Mouse (Mus musculus) liver, embryonic 13.5 days (tissue): ENCODE results near the gene Comt. TPM values are rescaled to one million over a fixed set of nuclear protein-coding genes. Genes with fewer than 3 reads are reported as not detected.

Source experiments
- ATAC-seq: fragments of 200-750 bp; cut with Nextera tagmentation; 2 replicates; pipeline ENCODE4 v1.8.0; 2017; ENCODE audit warnings: low read depth, mild to moderate bottlenecking, moderate number of reproducible peaks, moderate library complexity
- DNase-seq: peaks from one replicate; pipeline ENCODE4 v3.0.0; 2022
- H3K27ac ChIP-seq: fragments of 300-500 bp; sonication (generic); 2 replicates; pipeline ENCODE4 v1.5.1; 2015; ENCODE audit warnings: moderate library complexity, mild to moderate bottlenecking, inconsistent platforms
- H3K27me3 ChIP-seq: fragments of 300-500 bp; sonication (generic); 2 replicates; pipeline ENCODE4 v1.6.1; 2015; ENCODE audit warnings: mild to moderate bottlenecking, inconsistent platforms
- H3K36me3 ChIP-seq: fragments of 300-500 bp; sonication (generic); 2 replicates; pipeline ENCODE4 v1.6.1; 2015; ENCODE audit warnings: mild to moderate bottlenecking, inconsistent platforms
- H3K4me1 ChIP-seq: fragments of 300-500 bp; sonication (generic); replicated peaks from 2 replicates; pipeline ENCODE4 v1.6.1; 2015; ENCODE audit warnings: inconsistent platforms
- H3K4me2 ChIP-seq: fragments of 300-500 bp; sonication (generic); 2 replicates; pipeline ENCODE4 v1.6.1; 2015; ENCODE audit warnings: inconsistent platforms, mild to moderate bottlenecking, moderate library complexity
- H3K4me3 ChIP-seq: fragments of 300-500 bp; sonication (generic); replicated peaks from 2 replicates; pipeline ENCODE4 v1.5.1; 2015; ENCODE audit warnings: mild to moderate bottlenecking, inconsistent platforms
- H3K9ac ChIP-seq: fragments of 300-500 bp; sonication (generic); 2 replicates; pipeline ENCODE4 v1.6.1; 2015; ENCODE audit warnings: mild to moderate bottlenecking, inconsistent platforms
- H3K9me3 ChIP-seq: fragments of 300-500 bp; sonication (generic); replicated peaks from 2 replicates; pipeline ENCODE4 v1.6.1; 2016; ENCODE audit warnings: inconsistent platforms
- WGBS: fragments of 180-500 bp; shearing (Covaris S2); methylation state at CpG from one replicate; pipeline ENCODE4 v1.1.7; 2015; ENCODE audit not compliant: insufficient replicate concordance; 5-methylcytosine and 5-hydroxymethylcytosine counted together
- polyA plus RNA-seq: library from polyadenylated mRNA; unstranded; fragments of >200 nt; fragmentation: Nextera tagmentation; extraction: Ambion mirVana; gene quantifications from 2 replicates; pipeline ENCODE4 v1.2.1, GENCODE M21; 2015

Gene Comt
- 109 and 110 TPM in 2 replicates for polyA plus RNA-seq

DNA sequence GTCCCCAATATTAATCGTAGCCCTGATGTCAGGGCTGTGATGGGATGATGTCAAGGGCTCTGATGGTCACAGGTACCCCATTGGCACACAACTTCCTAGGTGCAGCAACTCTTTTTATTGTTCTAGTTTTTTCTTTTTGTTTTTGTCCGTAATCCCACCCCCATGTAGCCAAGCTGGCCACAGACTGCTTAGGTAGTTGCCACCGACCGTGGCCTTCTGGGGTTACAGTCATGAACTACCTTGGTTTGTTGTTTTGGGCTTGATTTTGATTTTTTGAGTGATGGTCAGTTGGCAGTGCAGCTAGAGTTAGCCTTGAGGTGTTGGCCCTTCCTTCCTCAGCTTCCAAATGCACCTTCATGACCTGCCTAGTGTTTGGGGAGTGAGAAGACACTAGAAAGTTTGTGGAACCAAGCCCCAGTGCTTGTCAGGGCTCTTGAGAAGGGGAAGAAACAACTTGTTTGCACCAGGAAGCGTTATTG is at the start of gene Comt:
Gene Comt (minus strand): TSS at position 51 of the 479 bp plus-strand sequence.
- Histone ChIP-seq H3K4me1 (peaks cover 72% of the 10 kb centered on the region), H3K36me3 (peaks cover 35% of the 10 kb centered on the region), H3K9ac (peak within 1 kb of the TSS; percentile 93), H3K27me3 (no peaks in the 10 kb centered on the region), H3K9me3 (no peaks in the 10 kb centered on the region), H3K4me2 (peak within 1 kb of the TSS; percentile 91), H3K4me3 (peak within 1 kb of the TSS; percentile 82), H3K27ac (peak within 1 kb of the TSS; percentile 97)
- 38% methylated on average over 5 of the region's 5 CpGs for WGBS
- ATAC-seq = no peak
- DNase-seq = no peak

DNA sequence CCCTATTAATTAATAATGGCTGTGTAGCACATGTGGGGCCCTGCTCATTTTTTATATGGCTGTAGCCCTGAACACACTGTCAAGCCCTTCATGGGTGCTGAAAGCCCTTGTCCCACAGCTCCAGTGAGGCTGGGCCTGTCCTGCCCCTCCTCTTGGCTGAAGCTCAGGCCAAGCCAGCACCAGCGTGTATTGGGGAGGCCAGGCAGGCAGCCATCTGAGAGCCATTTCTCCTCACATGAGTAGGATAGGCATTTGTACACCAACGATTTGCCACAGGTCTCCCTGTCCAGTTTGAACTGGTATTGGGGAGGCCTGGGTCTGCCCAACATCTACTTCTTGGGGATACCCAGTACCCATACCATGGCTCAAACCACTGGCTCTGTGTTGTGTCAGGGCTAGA is 47.4 kb upstream of the Comt start:
- no peak overlapping the region for H3K27ac ChIP-seq
- ATAC-seq (no peak), DNase-seq (no peak)
- H3K4me1 ChIP-seq = no peaks in the 10 kb centered on the region
- 85% methylated on average over 2 of the region's 2 CpGs for WGBS
- H3K27me3 ChIP-seq = no peaks in the 10 kb centered on the region
- no peak overlapping the region for H3K9ac ChIP-seq
- no peak overlapping the region for H3K4me2 ChIP-seq
- H3K4me3 ChIP-seq = no peak overlapping the region
- H3K9me3 ChIP-seq = no peaks in the 10 kb centered on the region
- H3K36me3 ChIP-seq = peaks cover 100% of the 10 kb centered on the region

DNA sequence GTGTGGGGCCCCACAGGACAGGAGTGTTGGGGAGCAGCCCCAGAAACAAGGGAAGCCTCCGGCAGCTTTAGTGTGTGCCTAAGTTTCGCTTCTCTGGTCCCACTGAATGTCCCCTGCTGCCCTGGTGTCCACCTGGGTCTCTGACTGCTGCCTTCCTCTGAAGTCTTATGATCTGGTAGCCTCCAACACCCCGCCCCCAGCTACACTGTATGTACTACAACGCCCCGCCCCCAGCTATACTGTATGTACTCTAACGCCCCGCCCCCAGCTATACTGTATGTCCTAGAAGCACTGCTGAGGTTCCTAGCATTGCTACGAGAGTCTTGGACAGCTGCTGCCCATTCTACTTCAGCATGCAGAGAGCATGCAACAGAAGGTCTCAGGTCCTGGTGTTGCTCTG is 46.3 kb upstream of the Comt start:
- no peaks in the 10 kb centered on the region for H3K27me3 ChIP-seq

DNA sequence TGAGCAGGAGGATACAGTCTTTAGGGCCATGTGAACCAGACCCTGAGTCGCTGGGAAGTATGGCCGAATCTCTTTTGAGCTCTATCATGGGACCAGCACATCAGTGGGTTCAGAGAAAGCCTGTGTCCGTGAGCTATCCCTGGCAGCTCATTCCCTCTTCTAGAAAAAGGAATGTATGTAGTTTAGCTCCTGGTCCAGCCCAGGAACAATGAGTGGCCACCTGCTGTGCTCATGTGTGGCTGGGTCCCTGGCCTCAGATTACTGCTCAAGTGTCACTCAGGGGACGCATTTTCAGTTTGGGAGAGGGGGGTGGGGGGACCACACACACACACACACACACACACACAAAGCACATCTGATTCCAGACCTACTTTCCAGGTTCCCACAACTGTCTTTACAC is 45.8 kb upstream of the Comt start:
- H3K4me2 ChIP-seq = no peak overlapping the region
- no peaks in the 10 kb centered on the region for H3K4me1 ChIP-seq
- H3K9me3 ChIP-seq = no peaks in the 10 kb centered on the region
- no peak overlapping the region for H3K27ac ChIP-seq
- no peak for DNase-seq
- H3K4me3 ChIP-seq = no peak overlapping the region
- ATAC-seq = no peak
- H3K27me3 ChIP-seq = no peaks in the 10 kb centered on the region
- WGBS = 90% methylated on average over 4 of the region's 4 CpGs
- peaks cover 100% of the 10 kb centered on the region for H3K36me3 ChIP-seq
- H3K9ac ChIP-seq = no peak overlapping the region

More for the DNA sequence above, 46.3 kb upstream of the Comt start:
- no peak overlapping the region for H3K9ac ChIP-seq
- peak; percentile 50; the same call in 1 of the 2 replicates for ATAC-seq
- no peaks in the 10 kb centered on the region for H3K4me1 ChIP-seq
- 84% methylated on average over 8 of the region's 8 CpGs for WGBS
- no peak for DNase-seq
- H3K4me2 ChIP-seq = no peak overlapping the region
- H3K36me3 ChIP-seq = peaks cover 100% of the 10 kb centered on the region
- no peaks in the 10 kb centered on the region for H3K9me3 ChIP-seq
- no peak overlapping the region for H3K4me3 ChIP-seq
- no peak overlapping the region for H3K27ac ChIP-seq

DNA sequence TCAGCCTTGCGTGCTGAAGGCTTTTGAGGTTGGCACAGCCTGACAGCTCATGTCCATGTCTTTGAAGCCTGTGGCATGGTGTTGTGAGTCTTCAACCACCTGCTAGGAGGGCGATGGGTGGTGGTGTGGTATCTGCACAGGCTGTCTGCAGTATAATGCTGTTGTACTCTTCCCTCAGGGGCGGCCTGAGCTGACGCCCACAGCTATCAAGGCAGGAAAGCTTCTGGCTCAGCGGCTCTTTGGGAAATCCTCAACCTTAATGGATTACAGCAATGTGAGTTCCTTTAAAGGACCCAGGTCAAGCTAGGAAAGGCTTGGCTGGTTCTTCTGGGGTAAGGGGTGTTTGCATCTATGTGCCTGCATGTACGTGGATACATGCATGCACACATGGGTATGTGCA is 45.3 kb upstream of the Comt start:
- no peaks in the 10 kb centered on the region for H3K27me3 ChIP-seq
- H3K27ac ChIP-seq = no peak overlapping the region
- DNase-seq (no peak), ATAC-seq (no peak)
- no peak overlapping the region for H3K9ac ChIP-seq
- no peaks in the 10 kb centered on the region for H3K9me3 ChIP-seq
- H3K4me2 ChIP-seq = no peak overlapping the region
- no peak overlapping the region for H3K4me3 ChIP-seq
- peaks cover 100% of the 10 kb centered on the region for H3K36me3 ChIP-seq
- WGBS = 80% methylated on average over 6 of the region's 6 CpGs
- no peaks in the 10 kb centered on the region for H3K4me1 ChIP-seq

DNA sequence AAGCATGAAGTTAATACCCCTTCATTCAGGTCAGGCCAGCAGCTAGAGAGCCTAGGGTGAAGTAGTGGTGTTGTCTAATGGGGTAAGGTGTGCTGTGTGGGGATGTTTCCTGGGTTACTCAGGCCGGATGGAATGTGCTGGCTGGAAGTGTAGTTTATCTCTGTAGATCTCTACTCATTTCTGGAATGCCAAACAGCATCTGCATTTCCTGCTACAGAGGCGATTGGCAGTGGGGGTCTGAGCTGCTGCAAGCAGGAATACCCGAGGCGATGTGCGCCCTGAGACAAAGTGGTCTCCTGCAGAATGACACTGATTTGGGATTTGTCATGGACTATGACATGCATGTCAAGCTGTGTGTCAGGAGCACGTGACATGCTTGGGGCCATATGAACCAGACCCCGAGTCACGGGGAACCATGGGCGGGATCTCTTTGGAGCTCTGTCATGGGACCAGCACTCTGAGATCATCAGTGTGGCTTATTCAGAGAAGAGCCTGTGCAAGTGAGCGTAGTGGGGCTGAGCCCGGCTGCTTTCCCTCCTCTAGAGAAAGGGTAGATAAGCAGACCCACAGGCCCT is 44.8 kb upstream of the Comt start:
- no peak overlapping the region for H3K9ac ChIP-seq
- peaks cover 100% of the 10 kb centered on the region for H3K36me3 ChIP-seq

DNA sequence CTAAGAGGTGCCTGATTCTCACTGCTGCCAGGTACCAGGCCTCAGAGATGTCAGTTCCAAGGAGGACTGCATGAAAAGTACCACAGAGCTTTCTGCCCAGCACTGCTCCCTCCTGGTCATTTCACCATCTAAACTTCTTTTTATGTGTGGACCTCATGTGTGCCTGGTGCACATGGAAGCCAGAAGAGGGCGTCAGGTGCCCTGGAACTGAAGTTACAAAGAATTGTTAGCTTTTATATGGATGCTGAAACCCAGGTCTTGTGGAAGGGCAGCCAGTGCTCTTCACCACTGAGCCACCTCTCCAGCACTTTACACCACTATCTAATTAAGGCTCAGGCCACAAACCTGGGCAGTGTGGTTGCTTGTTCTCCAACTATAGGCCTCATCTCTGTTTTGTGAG is 44.2 kb upstream of the Comt start:
- no peaks in the 10 kb centered on the region for H3K9me3 ChIP-seq

More for the DNA sequence above, 44.8 kb upstream of the Comt start:
- no peak overlapping the region for H3K27ac ChIP-seq
- H3K9me3 ChIP-seq = no peaks in the 10 kb centered on the region
- DNase-seq = no peak
- 81% methylated on average over 11 of the region's 11 CpGs for WGBS
- ATAC-seq = no peak
- no peak overlapping the region for H3K4me3 ChIP-seq
- no peaks in the 10 kb centered on the region for H3K4me1 ChIP-seq
- no peaks in the 10 kb centered on the region for H3K27me3 ChIP-seq
- H3K4me2 ChIP-seq = no peak overlapping the region

DNA sequence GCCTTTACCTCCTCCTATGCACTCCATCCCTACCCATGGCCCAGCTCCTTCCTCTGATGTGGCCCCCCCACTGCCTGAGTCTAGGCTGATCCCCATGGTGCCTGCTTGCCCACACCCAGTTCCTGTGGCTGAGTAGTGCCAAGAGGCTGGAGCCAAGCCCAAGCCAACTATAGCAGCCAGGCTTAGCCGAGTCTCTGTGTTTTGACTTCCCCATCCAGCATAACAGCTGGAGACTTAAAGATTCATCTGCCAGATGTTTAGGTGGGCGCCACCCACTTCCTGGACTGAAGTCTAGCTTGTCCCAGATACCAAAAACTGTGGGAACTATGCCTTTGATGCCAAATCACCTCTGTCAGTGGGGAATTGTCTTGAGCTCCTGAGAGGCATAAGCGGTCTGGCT is 37.6 kb upstream of the Comt start:
- DNase-seq (no peak), ATAC-seq (no peak)
- Histone ChIP-seq H3K9me3 (no peaks in the 10 kb centered on the region), H3K4me1 (peaks cover 38% of the 10 kb centered on the region), H3K36me3 (peaks cover 100% of the 10 kb centered on the region), H3K27ac (no peak overlapping the region), H3K4me2 (no peak overlapping the region), H3K4me3 (no peak overlapping the region), H3K9ac (no peak overlapping the region), H3K27me3 (no peaks in the 10 kb centered on the region; the same call in 1 of the 2 replicates)
- 57% methylated on average over 3 of the region's 3 CpGs for WGBS

More for the DNA sequence above, 44.2 kb upstream of the Comt start:
- H3K4me3 ChIP-seq = no peak overlapping the region
- no peak for ATAC-seq
- no peak overlapping the region for H3K4me2 ChIP-seq
- 29% methylated on average over 1 of the region's 1 CpGs for WGBS
- no peak for DNase-seq
- no peak overlapping the region for H3K9ac ChIP-seq
- H3K27me3 ChIP-seq = no peaks in the 10 kb centered on the region
- no peaks in the 10 kb centered on the region for H3K4me1 ChIP-seq
- no peak overlapping the region for H3K27ac ChIP-seq
- H3K36me3 ChIP-seq = peaks cover 100% of the 10 kb centered on the region

DNA sequence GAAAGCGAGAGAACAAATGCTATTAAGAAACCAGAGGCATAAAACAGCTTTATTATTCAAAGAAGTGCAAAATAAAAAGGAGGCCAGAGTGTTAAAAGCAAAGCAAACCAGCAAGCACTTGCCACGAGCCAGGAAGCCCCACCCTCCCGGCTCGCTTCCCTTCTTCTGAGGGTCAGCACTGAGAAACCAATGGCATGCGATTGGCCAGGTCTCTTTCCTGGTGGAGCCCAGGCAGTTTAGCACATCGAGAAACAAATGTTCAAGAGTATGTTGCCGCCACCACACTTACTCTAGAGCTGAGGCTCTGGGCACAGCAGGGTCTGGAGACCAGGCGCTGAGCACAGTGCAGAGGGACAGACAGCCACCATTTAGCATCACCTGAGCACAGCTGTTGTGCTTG is 35.9 kb upstream of the Comt start:
- ATAC-seq = no peak
- 63% methylated on average over 8 of the region's 8 CpGs for WGBS
- peaks cover 100% of the 10 kb centered on the region for H3K36me3 ChIP-seq
- H3K4me3 ChIP-seq = no peak overlapping the region
- H3K27ac ChIP-seq = no peak overlapping the region
- H3K4me1 ChIP-seq = peaks cover 54% of the 10 kb centered on the region
- no peak for DNase-seq
- no peaks in the 10 kb centered on the region; the same call in 1 of the 2 replicates for H3K27me3 ChIP-seq
- H3K4me2 ChIP-seq = no peak overlapping the region
- no peak overlapping the region for H3K9ac ChIP-seq
- H3K9me3 ChIP-seq = no peaks in the 10 kb centered on the region

DNA sequence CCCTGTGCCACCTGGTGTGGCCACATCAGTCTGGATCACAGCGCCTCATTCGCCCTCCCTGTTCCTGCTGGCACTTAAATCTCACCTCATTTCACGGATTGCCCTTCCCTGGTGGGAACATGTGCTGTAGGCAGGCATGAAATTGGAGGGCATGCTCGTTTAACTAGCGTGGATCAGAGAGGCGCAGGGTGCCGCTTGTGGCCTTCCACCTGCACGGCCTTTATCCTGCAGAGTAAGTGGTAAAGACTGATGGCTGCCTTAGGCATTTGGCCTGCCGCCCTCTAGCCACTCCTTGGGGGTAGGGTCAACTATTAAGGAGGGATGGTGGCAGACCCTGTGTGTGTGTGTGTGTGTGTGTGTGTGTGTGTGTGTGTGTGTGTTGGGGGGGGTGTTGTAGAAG is 35.4 kb upstream of the Comt start:
- peaks cover 60% of the 10 kb centered on the region for H3K4me1 ChIP-seq
- no peak overlapping the region for H3K27ac ChIP-seq
- WGBS = 85% methylated on average over 9 of the region's 9 CpGs
- no peak overlapping the region for H3K9ac ChIP-seq
- no peaks in the 10 kb centered on the region; the same call in 1 of the 2 replicates for H3K27me3 ChIP-seq
- DNase-seq (no peak), ATAC-seq (no peak)
- H3K4me3 ChIP-seq = no peak overlapping the region
- no peaks in the 10 kb centered on the region for H3K9me3 ChIP-seq
- no peak overlapping the region for H3K4me2 ChIP-seq
- H3K36me3 ChIP-seq = peaks cover 100% of the 10 kb centered on the region

DNA sequence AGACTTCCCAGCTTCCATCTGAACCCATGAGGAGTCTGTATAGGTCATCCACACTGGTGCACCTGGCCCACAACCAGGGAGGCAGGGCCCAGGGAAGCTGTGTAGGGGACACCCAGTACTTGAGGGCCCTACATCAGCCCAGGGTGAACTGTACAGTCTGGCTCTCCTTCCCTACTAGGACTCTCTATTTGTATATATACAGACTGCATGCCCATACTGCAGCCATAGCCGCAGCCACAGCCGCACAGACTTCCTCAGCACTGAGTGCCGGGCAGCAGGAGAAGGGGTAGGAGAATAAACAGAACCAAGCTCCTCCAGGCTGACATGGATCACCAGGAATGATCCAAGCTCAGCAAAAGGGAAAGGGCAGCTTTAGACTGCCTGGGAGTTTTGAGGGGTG is 34.2 kb upstream of the Comt start:
- DNase-seq = no peak
- Histone ChIP-seq H3K4me2 (no peak overlapping the region), H3K9ac (no peak overlapping the region), H3K4me3 (no peak overlapping the region), H3K27ac (no peak overlapping the region), H3K4me1 (peaks cover 60% of the 10 kb centered on the region), H3K27me3 (no peaks in the 10 kb centered on the region; the same call in 1 of the 2 replicates), H3K36me3 (peaks cover 100% of the 10 kb centered on the region), H3K9me3 (no peaks in the 10 kb centered on the region)
- WGBS = 91% methylated on average over 3 of the region's 3 CpGs
- no peak for ATAC-seq

DNA sequence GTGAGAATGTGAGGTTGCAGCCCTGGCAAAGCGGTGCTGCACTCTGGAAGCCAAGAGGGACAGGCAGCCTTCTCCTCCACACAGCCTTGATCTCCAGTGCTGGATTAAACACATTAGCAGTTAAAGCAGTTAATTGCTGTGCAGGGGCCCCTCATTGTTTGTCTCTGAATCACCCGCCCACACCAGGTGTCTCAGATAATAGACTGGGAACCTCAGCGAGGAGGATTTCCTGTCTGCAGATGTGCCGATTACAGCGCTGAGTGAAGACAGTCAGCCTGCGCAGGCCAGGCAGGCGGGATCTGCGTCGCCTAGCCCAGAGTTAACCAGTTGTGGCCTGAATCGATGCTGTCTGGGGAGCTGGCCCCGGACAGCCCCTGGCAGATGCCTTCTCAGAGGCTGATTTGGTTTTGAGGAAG is 33.3 kb upstream of the Comt start:
- H3K4me3 ChIP-seq = no peak overlapping the region
- peak overlapping the region; percentile 38 for H3K4me2 ChIP-seq
- H3K27ac ChIP-seq = peak overlapping the region; percentile 70
- DNase-seq (peak; percentile 63), ATAC-seq (peak; percentile 82)
- peaks cover 60% of the 10 kb centered on the region for H3K4me1 ChIP-seq
- no peaks in the 10 kb centered on the region for H3K9me3 ChIP-seq
- WGBS = 5% methylated on average over 11 of the region's 11 CpGs
- H3K36me3 ChIP-seq = peaks cover 100% of the 10 kb centered on the region
- no peak overlapping the region for H3K9ac ChIP-seq
- no peaks in the 10 kb centered on the region; the same call in 1 of the 2 replicates for H3K27me3 ChIP-seq
